Mouse (Mus musculus) lung, adult 2 months (tissue): Measurements from ENCODE around the gene Hdac9. TPM values are rescaled to one million over a fixed set of nuclear protein-coding genes. Genes with fewer than 3 reads are reported as not detected.
"Not testable (repeated sequence)": the region's sequence is repeated elsewhere in the genome, so short reads cannot be mapped to it uniquely, and the experiment has no call there.

Experiments
- DNase-seq: peaks from one replicate; pipeline ENCODE4 v3.0.0; 2022
- H3K4me1 ChIP-seq: fragments of 200-500 bp; 2 replicates; pipeline ENCODE4 v1.6.1; 2011; ENCODE audit warnings: low read length; ENCODE audit not compliant: control insufficient read depth, insufficient read depth
- H3K4me3 ChIP-seq: fragments of 200-500 bp; replicated peaks from 2 replicates; pipeline ENCODE3; 2011; ENCODE audit warnings: low read depth, mild to moderate bottlenecking, control low read depth, low read length; ENCODE audit errors: extremely low read depth
- CTCF ChIP-seq: fragments of 200-500 bp; IDR thresholded peaks from 2 replicates; pipeline ENCODE4 v1.5.1; 2011; ENCODE audit warnings: mild to moderate bottlenecking, low read length, control low read depth; ENCODE audit not compliant: insufficient read depth
- POLR2A ChIP-seq: fragments of 200-500 bp; IDR thresholded peaks from 2 replicates; pipeline ENCODE4 v1.6.1; 2011; ENCODE audit warnings: low read depth, mild to moderate bottlenecking, control low read depth, low read length, borderline replicate concordance; ENCODE audit errors: extremely low read depth
- WGBS: fragments of 180-500 bp; shearing (Covaris S2); methylation state at CpG from one replicate; pipeline ENCODE4 v1.1.7; 2018; 5-methylcytosine and 5-hydroxymethylcytosine counted together
- polyA plus RNA-seq: library from polyadenylated mRNA; depleted of rRNA; stranded (reverse); fragments of >200 nt; gene quantifications from 2 replicates; pipeline ENCODE4 v1.2.3, GENCODE M21; 2012; rRNA removed

Gene Hdac9
- polyA plus RNA-seq, 1 experiment: 4.8 TPM

- no peak for DNase-seq
- H3K4me3 ChIP-seq: no peak overlapping the region
- H3K4me1 ChIP-seq: no peaks in the 10 kb centered on the region
- no peak for TF ChIP-seq CTCF
- TF ChIP-seq POLR2A: no peak
- WGBS: 73% methylated on average over 5 of the region's 5 CpGs
Measured at GRCm38 (mm10) chr12:34052508-34052907, 864.4 kb downstream of the Hdac9 start.

GRCm38 (mm10) chr12:34052036-34052435 lies 864.9 kb downstream of the Hdac9 start:
- WGBS: 38% methylated on average over 3 of the region's 3 CpGs
- H3K4me1 ChIP-seq: no peaks in the 10 kb centered on the region
- no peak for DNase-seq
- no peak for TF ChIP-seq POLR2A
- TF ChIP-seq CTCF: no peak
- H3K4me3 ChIP-seq: no peak overlapping the region

- Histone ChIP-seq H3K4me3 (no peak overlapping the region), H3K4me1 (no peaks in the 10 kb centered on the region)
- no peak for DNase-seq
- TF ChIP-seq CTCF (0 out of 2 replicates have a peak, but pooled peaks have one; percentile 20), POLR2A (no peak)
- 58% methylated on average over 7 of the region's 7 CpGs for WGBS
Measured at GRCm38 (mm10) chr12:34051112-34051511, 865.8 kb downstream of the Hdac9 start.

- TF ChIP-seq CTCF (no peak), POLR2A (no peak)
- DNase-seq: no peak
- H3K4me3 ChIP-seq: no peak overlapping the region
- H3K4me1 ChIP-seq: no peaks in the 10 kb centered on the region
- WGBS: 63% methylated on average over 6 of the region's 6 CpGs
Measured at GRCm38 (mm10) chr12:34040949-34041348, 875.9 kb downstream of the Hdac9 start.

GRCm38 (mm10) chr12:34040061-34040460 lies 876.8 kb downstream of the Hdac9 start:
- DNase-seq: no peak
- TF ChIP-seq POLR2A: no peak
- TF ChIP-seq CTCF: no peak
- H3K4me1 ChIP-seq: no peaks in the 10 kb centered on the region
- H3K4me3 ChIP-seq: no peak overlapping the region
- WGBS: 63% methylated on average over 7 of the region's 7 CpGs

- DNase-seq, H3K4me3 ChIP-seq, H3K4me1 ChIP-seq: not testable (repeated sequence)
- WGBS: 95% methylated on average over 1 of the region's 1 CpGs
Measured at GRCm38 (mm10) chr12:34009796-34010195, 907.1 kb downstream of the Hdac9 start.

Other genes starting within 250 kb of the Hdac9 start
- gene Prps1l1, start 67.7 kb upstream of the Hdac9 start, polyA plus RNA-seq: not detected in 2 replicates
- gene Snx13, start 130.1 kb upstream of the Hdac9 start, polyA plus RNA-seq: 6.6 and 9.4 TPM in 2 replicates